Mouse (Mus musculus) thymus, postnatal 0 days (tissue): ENCODE results near the gene Tenm3. TPM values are rescaled to one million over a fixed set of nuclear protein-coding genes. Genes with fewer than 3 reads are reported as not detected.
"Not testable (repeated sequence)": the region's sequence is repeated elsewhere in the genome, so short reads cannot be mapped to it uniquely, and the experiment has no call there.

ENCODE experiments used
- DNase-seq: peaks from one replicate; pipeline ENCODE4 v3.0.0-alpha.2; 2015; ENCODE audit warnings: low spot score
- polyA plus RNA-seq: library from polyadenylated mRNA; unstranded; fragments of >200 nt; fragmentation: Nextera tagmentation; extraction: Ambion mirVana; gene quantifications from 2 replicates; pipeline ENCODE4 v1.2.1, GENCODE M21; 2015

Gene Tenm3
- polyA plus RNA-seq, 1 experiment from 2014 or later, result 1.7 TPM

DNA sequence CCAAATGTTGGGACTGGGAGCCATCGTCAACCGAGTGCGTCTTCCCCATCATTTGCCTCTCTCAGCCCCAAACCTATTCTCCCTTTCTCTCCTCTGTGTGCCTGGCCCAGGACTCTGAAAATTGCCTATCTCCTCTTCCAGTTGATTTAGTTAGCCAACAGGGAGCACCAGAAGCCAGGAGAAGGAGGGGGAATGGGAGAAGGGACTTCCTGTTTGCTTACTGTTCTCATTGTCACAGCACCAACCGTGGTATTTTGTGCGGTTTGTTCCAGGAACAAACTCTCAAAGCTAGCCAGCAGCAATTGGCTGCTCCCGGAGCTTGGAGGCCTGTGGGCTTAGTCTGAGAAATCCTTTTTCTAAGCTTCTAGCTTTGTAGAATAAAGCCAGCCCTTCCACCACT lies 636.2 kb downstream of the Tenm3 start:
- DNase-seq, result no peak

DNA sequence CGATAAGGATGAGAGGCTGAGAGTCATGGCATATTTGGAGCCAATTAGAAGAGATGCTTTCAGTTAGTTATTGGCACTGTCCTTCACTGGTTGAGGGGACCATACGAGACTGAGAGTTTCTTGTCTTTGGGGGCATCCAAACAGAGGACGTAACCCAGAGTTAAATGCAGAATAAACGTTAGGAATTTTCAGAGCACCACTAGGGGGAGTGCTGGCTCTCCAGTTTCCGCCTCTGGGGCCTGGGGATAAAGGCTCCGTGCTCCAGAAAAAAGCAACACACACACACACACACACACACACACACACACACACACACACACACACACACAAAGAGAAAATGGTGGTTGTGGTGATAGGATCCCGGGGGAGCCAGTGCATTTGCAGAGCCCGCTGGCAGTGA lies 636.8 kb downstream of the Tenm3 start:
- no peak for DNase-seq

DNA sequence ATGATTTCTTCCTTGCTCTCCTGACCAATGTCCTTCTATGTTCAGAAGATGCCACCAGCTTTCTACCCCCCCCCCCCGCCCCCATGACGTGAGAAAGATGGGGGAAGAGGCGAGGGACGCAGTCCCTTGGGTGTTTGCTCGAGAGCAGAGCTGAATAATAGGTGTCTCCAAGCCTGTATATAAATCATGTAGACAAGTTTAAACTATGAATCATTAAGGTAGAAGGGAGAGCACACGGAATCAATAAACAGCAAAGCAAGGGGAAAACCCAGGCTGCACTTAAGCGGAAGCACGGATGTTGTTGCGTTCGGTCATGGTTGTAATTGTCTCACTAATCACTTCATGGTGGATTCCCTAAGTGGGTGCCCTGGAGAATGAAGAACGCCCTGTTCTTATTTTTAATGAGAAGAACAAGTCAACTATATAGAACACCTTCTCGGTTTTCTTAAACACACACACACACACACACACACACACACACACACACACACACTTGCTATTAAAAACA lies 638.9 kb downstream of the Tenm3 start:
- DNase-seq, result no peak

DNA sequence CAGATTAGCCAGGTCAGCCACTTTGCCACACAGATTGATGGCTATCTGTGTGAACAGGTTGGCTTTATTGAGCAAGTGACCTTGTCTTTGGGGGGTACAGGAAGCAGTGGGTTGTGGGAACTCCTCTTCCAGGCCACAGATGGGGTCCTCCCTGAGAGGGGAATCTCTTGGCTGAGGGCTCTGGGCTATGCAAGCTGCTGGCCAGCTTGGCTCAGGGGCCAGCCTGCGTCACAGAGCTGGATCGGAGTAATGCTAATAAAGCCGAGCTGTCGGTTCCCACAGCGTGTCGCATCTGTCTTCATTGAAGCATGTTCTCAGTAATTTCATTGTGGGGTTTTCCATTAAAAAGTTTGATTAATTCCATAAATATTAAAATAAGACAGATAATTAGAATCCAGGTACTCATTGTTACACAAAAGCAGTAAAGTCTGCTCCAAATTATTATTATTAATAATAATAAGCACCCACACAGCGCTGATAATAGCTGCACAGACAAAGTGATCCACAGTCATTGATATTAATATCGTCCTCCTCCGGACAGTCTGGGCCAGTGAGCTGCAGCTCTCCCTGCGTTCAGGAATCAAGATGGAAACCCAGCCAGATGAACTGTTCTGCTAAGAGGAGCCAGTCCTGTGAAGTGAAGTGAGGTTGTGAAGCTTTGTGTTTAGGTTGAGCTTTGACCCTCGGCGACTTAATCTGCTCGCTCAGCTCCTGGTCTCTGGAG lies 639.5 kb downstream of the Tenm3 start:
- no peak for DNase-seq

DNA sequence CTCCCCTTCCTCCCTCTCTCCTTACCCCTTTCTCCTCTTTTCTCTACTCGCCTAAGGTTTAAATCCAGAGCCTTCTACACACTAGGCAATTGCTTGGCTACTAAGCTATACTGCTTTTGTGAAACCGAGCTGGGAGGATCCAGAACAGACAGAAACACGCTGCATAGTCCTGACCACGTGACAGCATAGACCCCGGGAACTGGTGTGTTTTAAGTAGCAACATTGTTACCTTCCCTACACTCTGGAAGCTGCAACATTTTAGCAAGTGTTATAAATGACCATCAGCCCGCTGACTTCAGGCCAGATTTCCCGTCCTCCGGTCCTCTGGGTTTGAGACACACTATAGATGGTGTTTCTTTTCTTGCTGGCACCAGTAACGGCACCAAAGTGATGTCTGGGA lies 640.1 kb downstream of the Tenm3 start:
- DNase-seq, result no peak

DNA sequence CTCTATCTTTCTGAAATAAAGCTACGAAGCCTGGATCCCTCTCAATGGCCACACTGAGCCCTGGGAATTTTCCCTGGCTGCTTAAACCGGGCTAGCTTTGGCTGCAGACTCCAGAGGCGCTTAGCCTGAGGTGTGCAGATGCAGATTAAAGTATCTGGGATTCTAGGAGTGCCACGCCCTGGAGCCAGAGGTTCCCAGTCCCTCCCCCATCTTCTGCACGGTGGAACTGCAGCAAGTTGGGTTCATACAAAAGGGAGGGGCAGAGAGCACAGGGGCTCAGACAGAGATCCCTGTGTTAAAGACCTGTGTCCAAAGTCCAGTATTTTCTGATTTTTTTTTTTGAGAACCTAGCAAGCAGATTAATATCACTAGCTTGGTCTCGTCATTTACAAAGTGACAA lies 640.6 kb downstream of the Tenm3 start:
- DNase-seq, result no peak

DNA sequence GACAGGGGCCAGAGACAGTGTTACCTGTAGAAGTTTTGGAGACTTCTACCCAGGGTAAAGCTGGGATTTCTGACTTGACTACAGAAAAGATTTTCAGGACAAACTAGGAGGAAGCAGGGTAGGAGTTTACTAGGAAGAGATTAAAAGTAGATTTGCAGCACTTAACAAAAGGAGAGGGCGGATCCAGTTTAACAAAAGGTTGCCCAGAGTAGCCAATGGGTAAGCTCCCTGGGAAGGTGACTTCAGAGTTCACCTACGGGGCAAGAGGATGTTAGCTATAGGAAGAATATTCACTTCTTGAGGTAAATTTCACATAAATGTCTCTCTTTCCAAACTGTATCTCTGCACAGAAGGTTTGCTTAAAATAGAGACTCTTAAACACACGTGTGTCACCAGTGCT lies 641.1 kb downstream of the Tenm3 start:
- DNase-seq, result no peak

DNA sequence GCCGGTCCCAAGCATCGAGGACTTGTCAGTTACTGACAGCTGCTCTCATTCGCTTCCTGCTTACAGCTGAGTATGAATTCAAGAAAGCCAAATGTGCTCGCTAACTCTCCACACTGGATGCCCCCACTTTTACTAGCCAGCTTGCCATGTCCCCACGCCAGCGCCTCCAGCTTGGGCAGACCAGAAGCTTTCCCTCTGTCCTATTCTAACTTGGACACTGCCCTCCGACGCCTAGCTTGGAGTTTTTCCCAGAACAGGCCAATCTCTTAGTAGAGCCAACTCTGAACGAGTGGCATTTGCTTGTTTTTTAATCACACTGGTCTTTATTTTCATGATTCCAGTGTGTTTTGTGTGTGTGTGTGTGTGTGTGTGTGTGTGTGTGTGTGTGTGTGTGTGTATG lies 644.6 kb downstream of the Tenm3 start:
- no peak for DNase-seq

DNA sequence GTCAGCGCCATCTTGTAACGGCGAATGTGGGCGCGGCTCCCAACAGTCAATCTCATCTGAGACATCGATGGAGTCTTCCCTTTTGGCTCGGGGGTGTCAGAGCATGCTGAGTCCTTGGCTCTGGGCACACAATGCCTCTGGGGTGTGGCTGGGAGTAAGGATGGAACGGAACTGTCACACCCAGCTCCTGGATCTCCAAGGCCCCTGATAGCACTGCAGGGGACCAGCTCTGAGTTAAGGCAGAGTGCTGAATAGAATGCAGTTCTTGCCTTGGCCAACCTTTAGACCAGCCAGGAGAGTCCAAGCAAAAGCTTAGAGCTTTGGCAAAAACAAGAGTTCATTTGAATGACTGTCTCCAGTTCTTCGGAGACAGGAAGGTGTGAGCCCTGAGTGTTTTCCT lies 647.8 kb downstream of the Tenm3 start:
- DNase-seq, result no peak

DNA sequence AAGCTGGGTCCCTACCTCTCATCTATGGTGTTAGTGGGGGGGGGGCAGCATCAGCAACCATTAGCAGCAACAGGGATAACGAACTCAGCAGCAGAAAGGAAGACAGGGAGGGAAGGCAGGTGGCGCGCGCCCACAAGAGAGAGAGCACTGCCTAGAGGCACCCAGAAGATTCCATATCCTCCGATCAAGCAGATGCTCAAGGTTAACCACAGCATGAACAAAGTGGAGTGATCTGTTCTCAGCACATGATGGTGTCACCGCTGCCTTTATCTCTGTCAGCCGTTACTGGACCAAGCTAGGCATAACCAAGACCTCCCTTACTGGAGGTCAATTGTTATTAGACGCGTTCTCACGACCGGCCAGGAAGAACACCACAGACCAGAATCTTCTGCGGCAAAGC lies 655.2 kb downstream of the Tenm3 start:
- DNase-seq, result no peak

DNA sequence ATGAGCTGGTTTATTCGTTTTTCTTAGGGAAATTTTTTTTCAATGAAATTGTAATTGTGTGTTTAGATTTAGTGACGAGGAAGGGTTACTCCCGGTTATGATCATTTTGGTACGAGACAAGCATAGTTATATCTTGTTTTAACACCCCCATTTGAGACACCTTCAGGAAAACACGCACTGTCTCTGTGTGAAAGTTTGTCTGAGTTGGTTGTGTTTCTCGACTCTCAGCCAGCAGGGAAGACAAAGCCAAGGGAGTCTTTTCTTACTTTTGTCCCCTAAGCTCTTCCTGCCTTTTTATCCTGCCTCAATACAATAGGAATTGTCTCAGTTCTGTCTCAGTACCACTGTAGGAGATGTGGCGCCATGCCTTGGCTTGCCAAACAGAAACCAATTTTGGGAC lies 660.0 kb downstream of the Tenm3 start:
- no peak for DNase-seq

DNA sequence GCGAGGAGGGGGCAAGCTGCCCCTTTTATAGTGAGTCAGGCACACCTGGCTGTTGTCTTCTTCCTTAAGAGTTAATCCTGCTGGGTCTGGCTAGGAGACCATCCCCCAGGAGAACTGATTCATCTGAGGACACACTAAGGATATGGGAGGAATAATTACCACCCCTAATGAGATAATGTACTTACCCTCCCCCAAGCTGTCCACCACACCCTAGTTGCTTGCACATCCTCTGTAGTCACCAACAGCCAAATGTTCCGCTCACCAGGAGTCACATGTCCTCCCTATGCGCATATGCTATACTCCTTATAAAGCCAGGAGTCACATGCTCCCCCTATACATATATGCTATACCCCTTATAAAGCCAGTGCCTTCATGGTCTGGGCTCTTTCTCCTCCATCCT lies 662.8 kb downstream of the Tenm3 start:
- no peak for DNase-seq

DNA sequence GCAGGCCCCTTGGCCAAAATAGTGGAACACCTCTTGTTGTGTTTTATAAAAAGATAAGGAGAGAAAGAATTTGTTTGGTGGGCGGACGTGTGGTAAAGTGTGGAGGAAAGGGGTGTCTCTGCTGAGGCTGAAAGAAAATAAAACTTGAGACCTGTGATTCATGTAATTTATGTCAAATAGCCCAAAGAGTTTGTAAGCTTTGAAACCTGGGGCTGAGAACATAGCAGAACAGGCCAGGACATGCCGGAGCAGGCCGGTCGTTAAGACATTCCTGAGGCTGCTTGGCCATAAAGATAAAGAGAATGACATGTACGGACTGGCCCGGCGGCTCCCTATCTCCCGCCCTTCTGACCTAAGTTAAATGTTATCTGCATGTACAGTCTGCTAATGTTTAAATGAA lies 663.6 kb downstream of the Tenm3 start:
- not testable (repeated sequence) for DNase-seq

DNA sequence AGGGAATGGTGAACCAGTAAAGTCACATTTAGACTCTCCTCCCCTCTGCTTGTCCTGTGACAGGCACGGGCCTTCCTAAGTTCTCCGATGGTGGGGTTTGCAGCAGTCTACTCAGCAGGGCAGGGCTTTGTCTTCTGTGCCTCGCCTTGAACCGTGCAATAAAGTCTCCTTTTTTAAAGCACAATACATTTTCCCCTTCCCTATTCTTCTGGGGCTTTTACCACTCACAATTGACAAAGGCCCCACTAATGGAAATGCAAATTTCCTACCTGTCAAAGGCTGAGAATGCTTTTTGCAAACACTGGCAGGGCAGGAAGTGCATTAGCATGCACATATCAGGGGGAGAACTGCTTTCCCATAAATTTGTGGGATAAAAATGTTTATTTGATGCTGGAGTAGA lies 664.8 kb downstream of the Tenm3 start:
- no peak for DNase-seq

DNA sequence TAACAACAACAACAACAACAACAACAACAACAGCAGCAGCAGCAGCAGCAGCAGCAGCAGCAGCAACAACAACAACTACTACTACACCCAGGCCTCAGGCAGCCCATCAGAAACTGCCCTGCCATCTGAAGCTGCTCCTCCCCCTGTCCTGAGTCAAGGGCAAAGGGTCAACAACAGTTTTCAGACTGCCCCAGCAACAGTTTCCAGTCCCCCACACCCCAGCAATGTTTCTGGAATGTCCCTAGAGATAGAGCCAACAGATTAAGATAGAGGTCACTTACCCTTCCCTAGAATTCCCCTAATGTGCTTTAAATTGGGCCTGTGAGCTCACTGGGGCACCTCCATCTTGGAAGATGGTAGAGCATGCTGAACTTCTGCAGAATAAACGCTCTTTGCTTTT lies 665.9 kb downstream of the Tenm3 start:
- no peak for DNase-seq
